Mouse (Mus musculus) liver, embryonic 14.5 days (tissue): ENCODE measurements at regions not wholly inside any gene's neighbourhood (a gene's known extent, or its start where the extent isn't known, plus 50 kb on each side); places are given as distances from the start of the nearest gene placed in this dataset.

Experiments
- ATAC-seq: fragments of 200-750 bp; cut with Nextera tagmentation; 2 replicates; pipeline ENCODE4 v1.8.0; 2017; ENCODE audit warnings: moderate number of reproducible peaks, mild to moderate bottlenecking, moderate library complexity; ENCODE audit not compliant: insufficient read depth
- DNase-seq, 3 experiments: peaks; one replicate each; pipeline ENCODE4 v3.0.0-alpha.2; 2012 to 2013; ENCODE audit warnings: low read depth in 3 of 3, low spot score in 3 of 3
- H3K27ac ChIP-seq: fragments of 300-500 bp; sonication (generic); 2 replicates; pipeline ENCODE4 v1.5.1; 2014; ENCODE audit warnings: moderate library complexity, mild to moderate bottlenecking, control low read depth, inconsistent platforms
- H3K27me3 ChIP-seq: fragments of 300-500 bp; sonication (generic); 2 replicates; pipeline ENCODE4 v1.6.1; 2014; ENCODE audit warnings: mild to moderate bottlenecking, low read length, moderate library complexity; ENCODE audit not compliant: control insufficient read depth, insufficient read depth
- H3K36me3 ChIP-seq: fragments of 300-500 bp; sonication (generic); replicated peaks from 2 replicates; pipeline ENCODE4 v1.6.1; 2014; ENCODE audit warnings: low read depth; ENCODE audit not compliant: control insufficient read depth, insufficient read depth
- H3K4me1 ChIP-seq, 2 experiments: fragments of 200-500 bp in 1 of 2; fragments of 300-500 bp in 1 of 2; sonication (generic) in 1 of 2; replicated peaks; 2 replicates each; pipeline ENCODE4 v1.6.1; 2012 to 2014; ENCODE audit warnings: antibody characterized with exemption in 1 of 2, inconsistent platforms in 1 of 2, low read length in 1 of 2; ENCODE audit not compliant: control insufficient read depth in 2 of 2, insufficient read depth in 2 of 2
- H3K4me2 ChIP-seq: fragments of 300-500 bp; sonication (generic); 2 replicates; pipeline ENCODE4 v1.6.1; 2014; ENCODE audit warnings: low read depth, mild to moderate bottlenecking, control low read depth, moderate library complexity
- H3K4me3 ChIP-seq, 2 experiments: fragments of 200-500 bp in 1 of 2; fragments of 300-500 bp in 1 of 2; sonication (generic) in 1 of 2; 2 replicates each; pipeline ENCODE4 v1.5.1; 2012 to 2014; ENCODE audit warnings: low read depth in 2 of 2, low read length in 2 of 2, mild to moderate bottlenecking in 2 of 2, control low read depth in 1 of 2, inconsistent platforms in 1 of 2, moderate library complexity in 1 of 2; ENCODE audit not compliant: insufficient read depth in 1 of 2
- H3K9ac ChIP-seq: fragments of 300-500 bp; sonication (generic); replicated peaks from 2 replicates; pipeline ENCODE4 v1.6.1; 2014; ENCODE audit warnings: mild to moderate bottlenecking, control low read depth, moderate library complexity
- H3K9me3 ChIP-seq: fragments of 300-500 bp; sonication (generic); 2 replicates; pipeline ENCODE4 v1.6.1; 2016; ENCODE audit warnings: low read length, mixed read lengths; ENCODE audit not compliant: control insufficient read depth
- CTCF ChIP-seq: IDR thresholded peaks from 2 replicates; pipeline ENCODE4 v1.5.1; 2016; ENCODE audit warnings: antibody characterized with exemption, low read depth, control low read depth
- EP300 ChIP-seq: IDR thresholded peaks from 2 replicates; pipeline ENCODE4 v1.6.1; 2016; ENCODE audit warnings: antibody characterized with exemption, low read depth
- WGBS: fragments of 180-500 bp; shearing (Covaris S2); extraction: QIAGEN DNeasy Blood & Tissue Kit; methylation state at CpG from one replicate; pipeline ENCODE4 v1.1.7; 2014; ENCODE audit not compliant: insufficient replicate concordance; 5-methylcytosine and 5-hydroxymethylcytosine counted together

DNA sequence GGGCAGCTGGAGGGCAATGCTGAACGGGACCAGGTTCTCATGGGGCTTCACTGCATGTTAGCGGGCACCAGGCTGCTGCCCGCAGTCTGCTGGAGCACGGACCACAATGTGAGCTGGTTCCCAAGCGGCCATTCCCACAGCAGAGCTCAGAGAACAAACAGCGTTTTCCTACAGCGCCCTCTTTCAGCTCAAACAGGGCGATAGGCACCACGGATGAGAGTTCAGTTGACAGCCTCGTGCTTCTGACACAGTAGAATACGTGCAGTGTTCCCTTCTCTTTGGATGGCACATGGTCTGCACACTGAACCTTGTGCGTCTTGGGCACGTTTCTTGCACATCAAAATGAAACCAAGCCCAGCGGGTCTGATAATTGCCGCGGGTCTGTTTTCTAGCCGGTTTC, 91.6 kb downstream of the Atp23 start:
- Histone ChIP-seq H3K4me2 (peak overlapping the region; percentile 37), H3K9ac (no peak overlapping the region), H3K9me3 (no peaks in the 10 kb centered on the region), H3K36me3 (no peaks in the 10 kb centered on the region), H3K4me3 (peak overlapping the region; percentile 18 to 29; a peak in 3 of 4 replicates), H3K4me1 (no peaks in the 10 kb centered on the region), H3K27me3 (no peaks in the 10 kb centered on the region), H3K27ac (no peak overlapping the region)
- DNase-seq (no peak), ATAC-seq (no peak)
- 57% methylated on average over 17 of the region's 17 CpGs for WGBS
- TF ChIP-seq EP300, result no peak
- peak; percentile 20; the same call in 1 of the 2 replicates for TF ChIP-seq CTCF

GRCm38 (mm10) chr10:126806881-126807280, 94.3 kb downstream of the Atp23 start:
- DNase-seq (no peak), ATAC-seq (no peak)
- H3K9ac ChIP-seq, result no peak overlapping the region
- no peaks in the 10 kb centered on the region for H3K36me3 ChIP-seq
- no peak overlapping the region for H3K27ac ChIP-seq
- no peak overlapping the region for H3K4me2 ChIP-seq
- no peaks in the 10 kb centered on the region for H3K4me1 ChIP-seq
- H3K27me3 ChIP-seq, result no peaks in the 10 kb centered on the region
- no peaks in the 10 kb centered on the region for H3K9me3 ChIP-seq
- no peak overlapping the region for H3K4me3 ChIP-seq
- TF ChIP-seq EP300 (no peak), CTCF (no peak)
- 72% methylated on average over 4 of the region's 4 CpGs for WGBS

GRCm38 (mm10) chr10:126802732-126803131, 98.4 kb downstream of the Atp23 start:
- Histone ChIP-seq H3K4me2 (no peak overlapping the region), H3K9me3 (no peaks in the 10 kb centered on the region), H3K36me3 (no peaks in the 10 kb centered on the region), H3K9ac (no peak overlapping the region), H3K4me1 (no peaks in the 10 kb centered on the region), H3K27ac (no peak overlapping the region), H3K27me3 (no peaks in the 10 kb centered on the region), H3K4me3 (no peak overlapping the region)
- no peak for ATAC-seq
- no peak for TF ChIP-seq CTCF
- no peak for TF ChIP-seq EP300
- no peak for DNase-seq
- WGBS, result 31% methylated on average over 4 of the region's 4 CpGs

GRCm38 (mm10) chr10:126799393-126799792, 101.8 kb downstream of the Atp23 start:
- no peaks in the 10 kb centered on the region for H3K36me3 ChIP-seq
- no peaks in the 10 kb centered on the region for H3K9me3 ChIP-seq
- H3K4me2 ChIP-seq, result no peak overlapping the region
- WGBS, result 29% methylated on average over 4 of the region's 4 CpGs
- H3K4me3 ChIP-seq, result no peak overlapping the region
- ATAC-seq (no peak), DNase-seq (no peak)
- TF ChIP-seq EP300, result no peak
- peak; percentile 16; the same call in 1 of the 2 replicates for TF ChIP-seq CTCF
- H3K27ac ChIP-seq, result no peak overlapping the region
- H3K27me3 ChIP-seq, result no peaks in the 10 kb centered on the region
- H3K9ac ChIP-seq, result no peak overlapping the region
- no peaks in the 10 kb centered on the region for H3K4me1 ChIP-seq

GRCm38 (mm10) chr10:126793136-126793535, 108.0 kb downstream of the Atp23 start:
- TF ChIP-seq CTCF (no peak), EP300 (no peak)
- WGBS, result 53% methylated on average over 3 of the region's 3 CpGs

More at GRCm38 (mm10) chr10:126793136-126793535, 108.0 kb downstream of the Atp23 start:
- Histone ChIP-seq H3K4me2 (no peak overlapping the region), H3K27ac (no peak overlapping the region), H3K36me3 (no peaks in the 10 kb centered on the region), H3K9ac (no peak overlapping the region), H3K9me3 (no peaks in the 10 kb centered on the region), H3K4me1 (no peaks in the 10 kb centered on the region), H3K4me3 (no peak overlapping the region), H3K27me3 (no peaks in the 10 kb centered on the region)
- DNase-seq (no peak), ATAC-seq (no peak)
